Mouse (Mus musculus): ENCODE results near the gene Thnsl2. TPM values are rescaled to one million over a fixed set of nuclear protein-coding genes. Genes with fewer than 3 reads are reported as not detected.

The Thnsl2 gene
- total and polyA plus RNA-seq, 3 experiments, result not detected

GRCm38 (mm10) chr6:71111419-71112113 is 32.7 kb downstream of the Thnsl2 start:
- no peak overlapping the region for H3K4me3 ChIP-seq (replicated peaks in 1 of 3; ENCODE audit: low read depth in 2 of 3, low read length in 2 of 3, poor library complexity in 1 of 3)
- no peak overlapping the region for H3K9ac ChIP-seq (ENCODE audit: insufficient read depth, low read depth)
- no peak overlapping the region for H3K4me2 ChIP-seq (ENCODE audit: insufficient read depth, low read depth, poor library complexity, severe bottlenecking)
- in situ Hi-C loops (cut with MboI; ENCODE audit: low pct_ligation_motif_present, low pct_unique_long_range_greater_than_20kb, low sequenced_read_pairs) (loop anchor here (5.0 kb wide), 1 partner anchor 34 kb away; no protein-coding TSS in a partner anchor), dilution Hi-C loops (cut with MboI; ENCODE audit: extremely low pct_ligation_motif_present, extremely low pct_unique_long_range_greater_than_20kb, low sequenced_read_pairs) (no loop called here)
- no peaks in the 10 kb centered on the region for H3K27me3 ChIP-seq (replicated peaks)
- H3K4me1 ChIP-seq (ENCODE audit: control insufficient read depth in 1 of 2, insufficient read depth in 2 of 2), result no peaks in the 10 kb centered on the region
- H3K36me3 ChIP-seq (replicated peaks in 1 of 2; ENCODE audit: control insufficient read depth in 1 of 2, insufficient read depth in 1 of 2, low read length in 1 of 2), result no peaks in the 10 kb centered on the region
- no peak for DNase-seq (ENCODE audit: extremely low read depth)
- no peaks in the 10 kb centered on the region for H3K79me2 ChIP-seq (replicated peaks; ENCODE audit: control insufficient read depth, extremely low read depth, insufficient read depth, poor library complexity, severe bottlenecking)
- no peak overlapping the region for H3K27ac ChIP-seq (ENCODE audit: insufficient read depth, low read depth)
- TF ChIP-seq TCF12 (IDR thresholded peaks at IDR 0.05; ENCODE audit: low read depth, low read length) (no peak), BHLHE40 (IDR thresholded peaks at IDR 0.05; ENCODE audit: low read depth, low read length) (no peak), ELF1 (IDR thresholded peaks at IDR 0.05; ENCODE audit: low read depth, low read length) (no peak)
- no peaks in the 10 kb centered on the region for H3K9me3 ChIP-seq (replicated peaks; ENCODE audit: low read length)

GRCm38 (mm10) chr6:71106170-71106945 is 37.9 kb downstream of the Thnsl2 start:
- no peak overlapping the region for H3K4me2 ChIP-seq (ENCODE audit: insufficient read depth, low read depth, poor library complexity, severe bottlenecking)
- in situ Hi-C loops (cut with MboI; ENCODE audit: low pct_ligation_motif_present, low pct_unique_long_range_greater_than_20kb, low sequenced_read_pairs), result no loop called here
- no peak overlapping the region for H3K27ac ChIP-seq (ENCODE audit: insufficient read depth, low read depth)
- no peaks in the 10 kb centered on the region for H3K79me2 ChIP-seq (replicated peaks; ENCODE audit: control insufficient read depth, extremely low read depth, insufficient read depth, poor library complexity, severe bottlenecking)
- H3K9ac ChIP-seq (ENCODE audit: insufficient read depth, low read depth), result no peak overlapping the region
- H3K27me3 ChIP-seq (replicated peaks), result no peaks in the 10 kb centered on the region
- TF ChIP-seq ZMIZ1 (IDR thresholded peaks at IDR 0.05; ENCODE audit: low read depth, low read length), result no peak
- TF ChIP-seq MAX (IDR thresholded peaks at IDR 0.05; ENCODE audit: low read length), result no peak
- TF ChIP-seq POLR2A (IDR thresholded peaks at IDR 0.05; ENCODE audit: low read depth, low read length), result no peak
- no peak for TF ChIP-seq POLR2AphosphoS2 (IDR thresholded peaks at IDR 0.05; ENCODE audit: low read depth, low read length)
- no peak for TF ChIP-seq JUND (conservative IDR thresholded peaks at IDR 0.05; ENCODE audit: low read depth, low read length)
- no peak for TF ChIP-seq SIN3A (IDR thresholded peaks at IDR 0.05; ENCODE audit: low read length)
- no peak for TF ChIP-seq KAT2A (IDR thresholded peaks at IDR 0.05; ENCODE audit: insufficient replicate concordance, low read length)
- no peak for TF ChIP-seq ETS1 (conservative IDR thresholded peaks at IDR 0.05; ENCODE audit: low read depth, low read length)
- no peak for TF ChIP-seq USF1 (IDR thresholded peaks at IDR 0.05; ENCODE audit: low read depth, low read length)
- no peak for TF ChIP-seq MAZ (IDR thresholded peaks at IDR 0.05; ENCODE audit: low read depth, low read length)
- TF ChIP-seq MAFK (IDR thresholded peaks at IDR 0.05; ENCODE audit: insufficient replicate concordance, low read length), result no peak
- no peak for TF ChIP-seq RAD21 (IDR thresholded peaks at IDR 0.05; ENCODE audit: low read depth, low read length)
- no peak for TF ChIP-seq JUN (IDR thresholded peaks at IDR 0.05; ENCODE audit: insufficient read depth, low read depth, low read length)
- TF ChIP-seq ELF1 (IDR thresholded peaks at IDR 0.05; ENCODE audit: low read depth, low read length), result no peak
- TF ChIP-seq CHD1 (IDR thresholded peaks at IDR 0.05; ENCODE audit: low read depth, low read length), result no peak
- no peak for TF ChIP-seq EP300 (IDR thresholded peaks at IDR 0.05; ENCODE audit: low read length)
- TF ChIP-seq MEF2A (IDR thresholded peaks at IDR 0.05; ENCODE audit: borderline replicate concordance, low read depth, low read length), result no peak
- no peak for TF ChIP-seq NELFE (IDR thresholded peaks at IDR 0.05; ENCODE audit: low read depth, low read length)
- no peaks in the 10 kb centered on the region for H3K36me3 ChIP-seq (replicated peaks in 1 of 2; ENCODE audit: control insufficient read depth in 1 of 2, insufficient read depth in 1 of 2, low read length in 1 of 2)
- no peaks in the 10 kb centered on the region for H3K9me3 ChIP-seq (replicated peaks; ENCODE audit: low read length)
- no peaks in the 10 kb centered on the region for H3K4me1 ChIP-seq (ENCODE audit: control insufficient read depth in 1 of 2, insufficient read depth in 2 of 2)
- dilution Hi-C loops (cut with MboI; ENCODE audit: extremely low pct_ligation_motif_present, extremely low pct_unique_long_range_greater_than_20kb, low sequenced_read_pairs), result no loop called here
- no peak overlapping the region for H3K4me3 ChIP-seq (replicated peaks in 1 of 3; ENCODE audit: low read depth in 2 of 3, low read length in 2 of 3, poor library complexity in 1 of 3)
- no peak for DNase-seq (ENCODE audit: extremely low read depth)

Measured in CH12.LX (cell line).